Comparison of ENCODE assay signal across 8 mouse cellular contexts in genomic region chr13:102678482-102678881, GRCm38 (mm10). TPM values are rescaled to one million over a fixed set of nuclear protein-coding genes. Genes with fewer than 3 reads are reported as not detected.
DNase-seq lines count a peak whose midpoint lies in the region; ATAC-seq and TF ChIP-seq lines count a peak whose summit lies in the region.

No protein-coding gene starts in this region.

- intact Hi-C loops in gastrocnemius, postnatal 36 days (cut with DNase I), result loop anchor here (2.0 to 5.0 kb wide), 2 partner anchors 66 to 434 kb away; no protein-coding TSS in a partner anchor

- 5% methylated on average over 2 of the region's 2 CpGs for WGBS in kidney, postnatal 0 days
- WGBS in liver, embryonic 11.5 days, result 11% methylated on average over 2 of the region's 2 CpGs
- WGBS in stomach, embryonic 15.5 days, result 8% methylated on average over 2 of the region's 2 CpGs

- no peak overlapping the region for H3K9ac ChIP-seq in kidney, postnatal 0 days (ENCODE audit: low read depth, low read length)
- no peak overlapping the region for H3K9ac ChIP-seq in liver, embryonic 11.5 days (ENCODE audit: low read depth, low read length)
- no peak overlapping the region for H3K9ac ChIP-seq in stomach, embryonic 15.5 days

- H3K27me3 ChIP-seq in kidney, postnatal 0 days (ENCODE audit: insufficient read depth, low read length), result no peaks in the 10 kb centered on the region
- no peaks in the 10 kb centered on the region for H3K27me3 ChIP-seq in liver, embryonic 11.5 days (replicated peaks; ENCODE audit: control insufficient read depth, insufficient read depth, low read length)
- H3K27me3 ChIP-seq in stomach, embryonic 15.5 days (replicated peaks), result no peaks in the 10 kb centered on the region

- H3K9me3 ChIP-seq in kidney, postnatal 0 days (replicated peaks; ENCODE audit: low read length), result no peaks in the 10 kb centered on the region
- H3K9me3 ChIP-seq in liver, embryonic 11.5 days (ENCODE audit: control insufficient read depth, low read length), result no peaks in the 10 kb centered on the region
- H3K9me3 ChIP-seq in stomach, embryonic 15.5 days, result no peaks in the 10 kb centered on the region

- DNase-seq in B cell, adult 2 months, result peak; percentile 84 to 85
- DNase-seq in adrenal gland, adult 2 months, result peak; percentile 69
- DNase-seq in embryo, embryonic 11 days, result peak; percentile 89
- DNase-seq in gastrocnemius, postnatal 36 days, result peak; percentile 56 to 61
- DNase-seq in kidney, postnatal 0 days (ENCODE audit: low spot score), result peak; percentile 91
- DNase-seq in liver, embryonic 11.5 days (ENCODE audit: low spot score), result no peak
- DNase-seq in natural killer cell, adult 2 months (ENCODE audit: low spot score in 2 of 2), result peak; percentile 32 to 71

- no peaks in the 10 kb centered on the region for H3K36me3 ChIP-seq in kidney, postnatal 0 days (ENCODE audit: insufficient read depth, low read length)
- H3K36me3 ChIP-seq in liver, embryonic 11.5 days (ENCODE audit: control insufficient read depth, insufficient read depth, low read length), result no peaks in the 10 kb centered on the region
- H3K36me3 ChIP-seq in stomach, embryonic 15.5 days, result no peaks in the 10 kb centered on the region

- peak; percentile 69; the same call in 1 of the 2 replicates for ATAC-seq in kidney, postnatal 0 days (replicated peaks; ENCODE audit: low FRiP score, low read depth)
- ATAC-seq in liver, embryonic 11.5 days (replicated peaks; ENCODE audit: low FRiP score), result 0 out of 2 replicates have a peak, but pooled peaks have one; percentile 15
- ATAC-seq in stomach, embryonic 15.5 days (ENCODE audit: insufficient read depth, low FRiP score, low read depth), result peak; percentile 50; the same call in 1 of the 2 replicates

- H3K4me1 ChIP-seq in kidney, postnatal 0 days (replicated peaks; ENCODE audit: insufficient read depth, low read length), result no peaks in the 10 kb centered on the region
- no peaks in the 10 kb centered on the region for H3K4me1 ChIP-seq in liver, embryonic 11.5 days (replicated peaks; ENCODE audit: control insufficient read depth, insufficient read depth, low read length)
- H3K4me1 ChIP-seq in stomach, embryonic 15.5 days, result no peaks in the 10 kb centered on the region

- no peak overlapping the region for H3K27ac ChIP-seq in kidney, postnatal 0 days
- H3K27ac ChIP-seq in liver, embryonic 11.5 days (ENCODE audit: low read depth, low read length), result no peak overlapping the region
- no peak overlapping the region for H3K27ac ChIP-seq in stomach, embryonic 15.5 days

- no peak overlapping the region for H3K4me2 ChIP-seq in kidney, postnatal 0 days (ENCODE audit: low read length)
- no peak overlapping the region for H3K4me2 ChIP-seq in liver, embryonic 11.5 days
- no peak overlapping the region for H3K4me2 ChIP-seq in stomach, embryonic 15.5 days

- peak; percentile 99 for TF ChIP-seq CTCF in kidney, postnatal 0 days (IDR thresholded peaks at IDR 0.05; ENCODE audit: low read depth)

- no peak overlapping the region for H3K4me3 ChIP-seq in kidney, postnatal 0 days (replicated peaks; ENCODE audit: low read depth, low read length)
- no peak overlapping the region for H3K4me3 ChIP-seq in liver, embryonic 11.5 days (ENCODE audit: low read depth, low read length)
- H3K4me3 ChIP-seq in stomach, embryonic 15.5 days (replicated peaks), result no peak overlapping the region

RNA-seq across cellular contexts. Expression of gene Cd180, which starts 14.9 kb away (rescaled TPM):
- total RNA-seq in adrenal gland, adult 2 months (2021), result 1 to 10 TPM; 1.2 to 2.7 TPM
- polyA plus RNA-seq in adrenal gland, adult 2 months (2012; rRNA removed), result 3.1 and 3.5 TPM in 2 replicates
- total RNA-seq in gastrocnemius, postnatal 36 days (2021), result under 1 TPM; 0.27 to 0.28 TPM
- polyA plus RNA-seq in kidney, postnatal 0 days (2015; fragmentation: Nextera tagmentation; extraction: Ambion mirVana), result 0.51 and 0.61 TPM in 2 replicates
- polyA plus RNA-seq in liver, embryonic 11.5 days (2014; fragmentation: Nextera tagmentation; extraction: Ambion mirVana), result 0.68 and 1.7 TPM in 2 replicates
- 0.63 and 0.83 TPM in 2 replicates for polyA plus RNA-seq in stomach, embryonic 15.5 days (2015; fragmentation: Nextera tagmentation; extraction: Ambion mirVana)

Comparison
In these comparisons a context has a peak if more than half of its experiments do, and no peak if none do; other contexts are left out.
1. ATAC-seq: peak in every context shown above with its lines; median percentile 69 in kidney, postnatal 0 days; 50 in stomach, embryonic 15.5 days; 15 in liver, embryonic 11.5 days.